Mouse (Mus musculus): ENCODE data around the gene Qrfpr. TPM values are rescaled to one million over a fixed set of nuclear protein-coding genes. Genes with fewer than 3 reads are reported as not detected.

Qrfpr gene
- polyA plus RNA-seq, 1 experiment from 2014 or later = not detected

DNA sequence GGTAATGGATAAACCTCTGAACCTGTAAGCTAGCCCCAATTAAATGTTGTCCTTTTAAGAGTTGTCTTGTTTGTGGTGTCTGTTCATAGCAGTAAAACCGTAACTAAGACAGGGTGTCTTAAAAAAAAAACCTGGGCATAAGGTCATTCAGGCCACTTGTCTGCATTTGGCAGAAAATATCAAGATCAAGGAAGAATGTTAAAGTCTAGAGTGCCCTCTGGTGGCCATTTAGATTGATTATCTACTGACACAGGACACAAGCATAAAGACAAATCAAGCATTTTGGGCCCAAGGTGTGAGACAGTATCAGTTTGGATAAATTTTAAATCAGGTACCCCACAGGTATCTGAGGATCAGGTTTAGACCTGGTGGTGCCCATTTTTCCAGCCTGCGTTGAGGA is 84.6 kb downstream of the Qrfpr start:
- H3K4me2 ChIP-seq (ENCODE audit: low read length) = no peak overlapping the region
- 50% methylated on average over 2 of the region's 2 CpGs for WGBS

DNA sequence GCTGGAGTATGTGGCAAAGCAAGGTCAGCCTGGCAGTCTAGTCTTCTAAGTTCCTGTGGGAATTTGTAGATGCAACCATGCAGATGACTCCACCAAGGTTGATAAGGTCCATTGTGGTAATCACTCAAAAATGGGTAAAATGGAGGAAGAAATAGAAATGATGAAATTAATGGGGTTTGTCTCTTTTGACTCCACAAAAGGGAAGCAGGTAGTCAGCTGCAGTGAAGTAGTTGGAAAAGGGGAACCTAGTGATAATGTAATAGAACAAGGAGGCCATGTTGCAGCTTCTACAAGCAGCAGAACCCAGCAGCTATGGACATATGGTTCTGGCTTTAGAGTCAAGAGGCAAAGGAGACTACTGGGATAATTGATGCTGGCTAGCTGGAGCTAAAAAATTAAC is 86.0 kb downstream of the Qrfpr start:
- no peaks in the 10 kb centered on the region for H3K4me1 ChIP-seq (replicated peaks; ENCODE audit: insufficient read depth, low read length)
- H3K4me2 ChIP-seq (ENCODE audit: low read length) = no peak overlapping the region
- no peaks in the 10 kb centered on the region for H3K27me3 ChIP-seq (ENCODE audit: insufficient read depth, low read length)
- H3K36me3 ChIP-seq (ENCODE audit: insufficient read depth, low read length) = no peaks in the 10 kb centered on the region
- ATAC-seq (replicated peaks; ENCODE audit: low FRiP score, low read depth) = no peak
- no peak overlapping the region for H3K9ac ChIP-seq (ENCODE audit: low read depth, low read length)
- no peak for TF ChIP-seq CTCF (IDR thresholded peaks at IDR 0.05; ENCODE audit: low read depth)
- no peak overlapping the region for H3K27ac ChIP-seq
- no peak overlapping the region for H3K4me3 ChIP-seq (replicated peaks; ENCODE audit: low read depth, low read length)
- DNase-seq (ENCODE audit: low spot score) = no peak
- H3K9me3 ChIP-seq (replicated peaks; ENCODE audit: low read length) = no peaks in the 10 kb centered on the region

More for the DNA sequence above, 84.6 kb downstream of the Qrfpr start:
- H3K9me3 ChIP-seq (replicated peaks; ENCODE audit: low read length) = no peaks in the 10 kb centered on the region
- no peak overlapping the region for H3K4me3 ChIP-seq (replicated peaks; ENCODE audit: low read depth, low read length)
- TF ChIP-seq CTCF (IDR thresholded peaks at IDR 0.05; ENCODE audit: low read depth) = peak; percentile 73
- no peak overlapping the region for H3K9ac ChIP-seq (ENCODE audit: low read depth, low read length)
- no peaks in the 10 kb centered on the region for H3K27me3 ChIP-seq (ENCODE audit: insufficient read depth, low read length)
- DNase-seq (ENCODE audit: low spot score) (peak; percentile 64), ATAC-seq (replicated peaks; ENCODE audit: low FRiP score, low read depth) (no peak)
- no peaks in the 10 kb centered on the region for H3K4me1 ChIP-seq (replicated peaks; ENCODE audit: insufficient read depth, low read length)
- H3K27ac ChIP-seq = no peak overlapping the region
- H3K36me3 ChIP-seq (ENCODE audit: insufficient read depth, low read length) = no peaks in the 10 kb centered on the region

Other genes with a start within 250 kb of the Qrfpr start
- gene Mccc1, start 221.6 kb downstream of the Qrfpr start, polyA plus RNA-seq (2015; fragmentation: Nextera tagmentation; extraction: Ambion mirVana) = 101 and 108 TPM in 2 replicates
- gene Ccdc144b, start 168.8 kb downstream of the Qrfpr start, polyA plus RNA-seq (2015; fragmentation: Nextera tagmentation; extraction: Ambion mirVana) = not detected in 2 replicates
- gene Acad9, start 156.3 kb downstream of the Qrfpr start, polyA plus RNA-seq (2015; fragmentation: Nextera tagmentation; extraction: Ambion mirVana) = 77.4 and 90.3 TPM in 2 replicates
- gene D3Ertd254e, start 71.3 kb downstream of the Qrfpr start, polyA plus RNA-seq (2015; fragmentation: Nextera tagmentation; extraction: Ambion mirVana) = 5.2 and 6.1 TPM in 2 replicates